Mouse (Mus musculus): ENCODE data around the gene Phf20.

- TF ChIP-seq CTCF (IDR thresholded peaks at IDR 0.05) (peak; percentile 77), EP300 (IDR thresholded peaks at IDR 0.05) (no peak)
Measured at GRCm38 (mm10) chr2:156305818-156306217, 109.6 kb downstream of the Phf20 start.

Data from lung, postnatal 0 days (tissue).